Mouse (Mus musculus) embryo, embryonic 11.5 days (tissue): ENCODE results near the gene Gjb4.

Experiments
- DNase-seq: peaks from one replicate; pipeline ENCODE4 v3.0.0-alpha.2; 2012; ENCODE audit warnings: low read depth, low spot score

Gene Gjb4

GRCm38 (mm10) chr4:127349560-127350300 is 4.2 kb downstream of the Gjb4 start:
- DNase-seq = no peak

GRCm38 (mm10) chr4:127345000-127345399 is 8.9 kb downstream of the Gjb4 start:
- no peak for DNase-seq

DNA sequence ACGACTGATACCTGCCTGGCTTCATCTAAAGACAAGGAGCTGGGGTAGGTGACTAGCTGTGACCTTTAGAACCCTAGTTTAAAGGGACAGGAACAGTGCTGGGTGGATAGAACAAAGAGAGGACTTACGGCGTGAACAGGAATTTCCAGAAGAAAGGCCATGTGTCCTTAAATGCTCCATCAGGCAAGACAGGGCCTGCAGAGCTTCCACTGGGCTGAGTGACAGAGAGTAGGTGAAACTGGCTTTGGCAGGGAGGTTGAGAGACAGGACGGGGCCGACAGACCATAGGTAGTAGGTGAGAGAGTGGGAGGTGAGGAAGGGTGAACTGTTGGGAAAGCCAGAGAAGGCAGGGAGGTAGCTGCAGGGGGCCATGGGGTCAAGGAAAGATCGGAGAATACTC is 12.5 kb downstream of the Gjb4 start:
- no peak for DNase-seq

GRCm38 (mm10) chr4:127337668-127338067 is 16.2 kb downstream of the Gjb4 start:
- DNase-seq = no peak

GRCm38 (mm10) chr4:127334870-127335504 is 18.9 kb downstream of the Gjb4 start:
- no peak for DNase-seq

- no peak for DNase-seq
These were observed 22.7 kb downstream of the Gjb4 start for GRCm38 (mm10) chr4:127331171-127331570.

- no peak for DNase-seq
These were observed 23.4 kb downstream of the Gjb4 start, which contains the start of gene Gjb3 for GRCm38 (mm10) chr4:127330181-127331100. Gene Gjb3 (minus strand): TSS chr4:127330844.

- DNase-seq = no peak
These were observed 24.1 kb downstream of the Gjb4 start for GRCm38 (mm10) chr4:127329751-127330150.

DNA sequence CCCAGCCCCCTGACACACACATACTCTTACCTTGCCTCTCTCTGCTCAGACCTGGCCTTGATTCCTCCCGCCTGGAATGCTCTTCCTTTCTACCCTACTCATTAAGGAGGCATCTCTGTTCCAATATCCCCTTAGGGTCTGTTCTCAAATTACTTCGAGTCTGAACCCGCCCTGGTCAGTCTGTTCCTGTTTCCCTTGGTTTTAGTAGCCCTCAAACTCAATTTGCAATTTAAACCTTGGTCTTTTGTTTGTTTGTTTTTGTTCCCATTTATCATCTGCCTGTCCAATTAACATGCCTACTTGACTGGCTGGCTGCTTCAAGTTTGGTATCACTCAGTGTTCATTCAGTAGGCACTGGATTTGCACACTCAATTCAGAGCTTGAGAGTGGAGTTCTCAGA is 24.8 kb downstream of the Gjb4 start:
- DNase-seq = no peak

DNA sequence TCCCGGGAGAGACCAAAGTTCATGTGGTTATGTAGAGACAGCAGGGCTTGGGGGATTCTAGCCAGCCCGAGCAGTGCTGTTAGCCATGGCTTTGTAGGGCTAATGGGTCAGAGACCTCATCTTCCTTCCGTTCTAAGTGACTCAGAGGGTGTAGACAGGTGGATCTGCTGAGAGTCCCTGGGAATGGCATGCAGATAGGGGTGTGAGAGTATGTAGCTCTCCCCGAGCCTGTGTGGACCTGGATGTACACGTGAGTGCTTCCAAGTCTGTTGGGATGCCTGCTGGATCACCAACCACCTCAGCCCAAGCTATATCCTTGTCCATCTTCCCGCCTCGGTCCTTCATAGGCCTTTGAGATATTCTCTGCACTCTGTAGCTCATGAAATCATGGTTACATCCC is 25.5 kb downstream of the Gjb4 start:
- DNase-seq = no peak

- no peak for DNase-seq
These were observed 26.1 kb downstream of the Gjb4 start for GRCm38 (mm10) chr4:127327749-127328148.

DNA sequence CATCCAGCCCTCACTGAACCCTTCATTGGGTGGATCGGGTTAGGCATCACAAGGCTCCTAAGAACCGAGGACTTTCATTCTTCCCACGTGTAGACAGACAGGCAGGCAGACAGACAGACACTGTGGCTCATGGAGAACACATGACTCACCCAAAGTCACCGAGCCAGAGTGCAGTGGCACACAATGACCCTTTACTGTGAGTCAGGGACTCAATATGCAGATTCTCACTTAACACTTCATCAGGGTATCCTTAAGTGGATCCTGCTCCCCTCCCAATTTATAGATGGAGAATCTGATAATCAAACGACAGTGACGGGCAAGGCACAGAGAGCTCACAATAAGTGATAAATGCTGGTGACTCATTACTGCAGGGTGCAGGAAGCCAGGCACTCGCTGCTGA is 26.6 kb downstream of the Gjb4 start:
- no peak for DNase-seq

- no peak for DNase-seq
These were observed 28.6 kb downstream of the Gjb4 start for GRCm38 (mm10) chr4:127325276-127325675.

DNA sequence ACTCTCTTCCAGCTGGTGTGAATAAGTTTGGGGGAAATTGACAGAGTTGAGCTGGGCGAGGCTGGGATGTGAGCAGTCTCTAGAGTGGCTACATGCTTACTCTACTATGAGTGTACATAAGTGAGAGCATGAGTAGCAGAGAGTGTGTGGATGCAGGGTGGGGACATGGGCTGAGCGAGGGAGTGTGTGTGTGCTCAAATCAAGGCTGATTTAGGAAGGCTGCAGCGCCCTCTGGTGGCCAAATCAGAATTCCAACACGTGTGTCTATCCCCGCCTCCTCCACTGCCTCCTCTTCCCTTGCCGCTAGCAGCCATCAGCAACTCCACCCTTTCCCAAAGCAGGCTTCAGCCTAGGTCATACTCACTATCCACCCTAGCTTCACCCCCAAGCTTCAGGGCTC is 29.1 kb downstream of the Gjb4 start:
- peak; percentile 68 for DNase-seq

DNA sequence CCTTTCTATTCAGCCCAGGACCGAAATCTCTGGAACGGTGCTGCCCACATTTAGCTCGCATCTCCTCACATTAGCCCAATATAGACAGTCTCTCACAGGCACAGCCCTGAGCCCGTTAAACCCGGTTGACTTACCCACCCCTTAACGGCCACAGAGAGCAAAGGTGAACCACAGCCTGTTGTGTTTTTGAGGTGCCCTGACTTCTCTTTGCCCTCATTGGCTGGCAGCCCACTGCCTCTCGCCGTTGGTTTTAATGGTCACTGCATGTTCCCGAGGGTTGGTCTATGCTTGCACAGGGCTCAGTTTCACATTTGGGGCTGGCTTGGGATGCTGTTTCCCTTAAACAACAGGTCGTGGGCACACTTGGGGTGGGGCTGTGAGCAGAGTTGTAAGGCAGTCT is 29.6 kb downstream of the Gjb4 start:
- no peak for DNase-seq

DNA sequence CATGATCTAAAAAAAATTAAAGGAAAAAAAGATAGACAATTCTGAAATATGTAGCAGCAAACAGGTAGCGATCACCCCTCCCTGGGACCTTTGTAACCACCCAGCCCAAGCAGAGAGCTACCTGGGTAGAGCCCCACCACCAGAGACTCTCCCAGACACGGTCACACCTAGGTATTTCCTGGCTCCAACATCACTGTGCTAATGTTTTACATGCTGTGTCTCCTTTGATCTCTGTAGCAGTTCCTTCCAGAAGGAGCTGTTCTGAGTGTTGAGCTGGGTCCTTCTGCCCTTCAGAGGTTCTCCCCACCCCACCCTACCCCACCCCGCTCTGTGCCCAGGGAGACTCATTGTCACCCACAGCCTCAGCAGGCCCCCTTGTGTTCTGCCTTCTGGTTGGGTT is 30.2 kb downstream of the Gjb4 start:
- no peak for DNase-seq

- peak; percentile 69 for DNase-seq
These were observed 34.3 kb downstream of the Gjb4 start for GRCm38 (mm10) chr4:127319613-127320012.

- DNase-seq = no peak
These were observed 36.7 kb downstream of the Gjb4 start for GRCm38 (mm10) chr4:127317143-127317542.

DNA sequence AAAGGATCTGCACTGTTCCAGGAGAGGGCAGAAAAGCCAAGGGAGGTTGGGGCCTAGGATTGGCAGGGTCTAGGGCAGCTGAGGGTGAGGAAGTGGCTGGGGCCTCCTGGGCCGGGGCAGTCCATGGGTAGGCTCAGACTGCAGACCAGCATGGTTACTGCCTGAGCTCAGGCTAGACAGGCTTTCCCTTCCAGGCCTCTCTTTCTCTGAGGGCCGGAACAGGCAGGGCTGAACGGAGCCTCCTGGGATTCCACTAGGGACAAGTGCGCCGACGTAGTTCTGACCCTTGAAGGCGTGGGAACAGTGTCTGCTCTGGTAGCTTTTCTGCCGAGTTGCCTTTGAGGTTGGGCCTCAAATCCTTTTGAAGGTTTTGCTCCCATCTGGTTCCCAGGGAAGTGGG is 38.1 kb downstream of the Gjb4 start:
- no peak for DNase-seq

DNA sequence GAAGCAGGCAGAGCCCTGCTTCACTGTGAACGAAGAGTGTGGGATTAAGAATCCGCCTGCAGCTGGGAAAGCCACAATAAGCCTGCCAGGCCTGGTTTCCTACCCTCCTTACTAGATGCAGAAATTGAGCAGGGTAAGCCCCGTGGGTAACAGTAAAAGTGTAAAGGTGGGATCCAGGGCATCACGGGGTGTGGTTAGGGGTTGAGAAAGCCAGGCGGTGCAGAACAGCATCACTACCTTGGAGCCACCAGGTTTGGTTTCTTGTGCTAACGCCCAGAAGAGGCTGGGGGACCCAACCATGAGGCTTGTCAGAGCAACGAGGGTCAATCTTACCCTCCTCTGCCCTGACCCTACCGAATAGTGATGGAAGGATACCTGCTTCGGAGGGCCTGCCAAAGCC is 39.3 kb downstream of the Gjb4 start:
- no peak for DNase-seq

- peak; percentile 55 for DNase-seq
These were observed 40.0 kb downstream of the Gjb4 start, which contains the start of gene Gja4 for GRCm38 (mm10) chr4:127313861-127314260. Gene Gja4 (minus strand): TSS chr4:127314039.

GRCm38 (mm10) chr4:127312349-127312748 is 41.5 kb downstream of the Gjb4 start:
- DNase-seq = no peak
